Mouse (Mus musculus) skeletal muscle tissue, adult 2 months (tissue): ENCODE results near the gene Mgarp.
"Not testable (repeated sequence)": the region's sequence is repeated elsewhere in the genome, so short reads cannot be mapped to it uniquely, and the experiment has no call there.

ENCODE experiments used
- DNase-seq: peaks from one replicate; pipeline ENCODE4 v3.0.0-alpha.2; 2012; ENCODE audit warnings: low read depth, low spot score

The Mgarp gene

DNA sequence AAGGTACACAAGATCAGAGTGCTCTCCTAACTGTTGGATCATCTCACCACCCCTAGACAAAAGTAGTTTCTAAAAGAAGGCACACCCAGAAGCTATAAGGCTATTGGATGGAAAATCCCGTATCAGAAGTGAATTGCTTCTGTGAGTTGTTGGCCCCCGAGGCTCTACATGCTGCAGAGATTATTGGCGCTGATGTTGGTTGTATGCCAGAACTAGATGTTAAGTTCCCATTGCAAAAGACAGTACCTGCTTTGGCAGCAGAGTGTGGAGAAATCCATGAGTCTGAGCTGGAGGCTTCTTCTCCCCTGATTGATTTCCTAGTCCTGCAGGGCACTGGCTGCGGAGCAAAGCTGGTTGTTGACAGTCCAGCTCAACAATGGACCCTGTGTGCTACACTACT lies 28.5 kb downstream of the Mgarp start:
- no peak for DNase-seq

DNA sequence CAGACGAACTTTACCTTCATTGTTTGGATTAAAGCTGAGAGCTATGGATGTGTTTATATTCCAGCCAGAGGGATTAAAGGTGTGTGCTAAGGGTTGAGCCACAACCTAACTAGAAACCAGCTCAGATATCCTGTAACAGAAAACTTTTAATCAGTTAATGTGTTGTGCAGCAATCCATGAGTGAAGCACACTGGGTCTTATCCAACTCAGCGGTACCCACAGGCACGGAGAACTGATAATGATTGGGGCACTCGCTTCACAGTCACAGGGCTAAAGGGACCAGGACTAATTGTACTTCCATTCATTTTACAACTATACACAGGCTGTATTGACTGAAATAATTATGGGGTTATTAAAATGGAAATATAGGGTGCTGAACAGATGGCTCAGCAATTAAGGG lies 29.6 kb downstream of the Mgarp start:
- DNase-seq, result no peak

DNA sequence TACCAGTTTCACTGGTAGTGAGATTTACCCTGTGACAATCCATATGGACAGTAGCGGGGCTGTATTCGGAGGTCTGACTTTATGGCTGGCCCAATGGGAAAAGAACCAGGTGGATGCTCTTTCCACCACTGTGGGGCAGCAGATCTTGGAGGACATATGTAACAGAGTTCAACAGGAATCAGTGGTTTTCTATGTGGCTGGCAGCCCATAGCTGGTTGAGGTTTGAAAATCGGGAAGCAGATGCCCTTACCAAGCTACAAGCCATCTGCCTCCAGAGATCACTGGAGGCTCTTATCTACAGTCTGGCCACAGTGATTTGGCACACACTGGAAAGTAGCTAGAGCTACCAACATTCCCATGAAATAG lies 31.0 kb downstream of the Mgarp start:
- DNase-seq, result no peak

DNA sequence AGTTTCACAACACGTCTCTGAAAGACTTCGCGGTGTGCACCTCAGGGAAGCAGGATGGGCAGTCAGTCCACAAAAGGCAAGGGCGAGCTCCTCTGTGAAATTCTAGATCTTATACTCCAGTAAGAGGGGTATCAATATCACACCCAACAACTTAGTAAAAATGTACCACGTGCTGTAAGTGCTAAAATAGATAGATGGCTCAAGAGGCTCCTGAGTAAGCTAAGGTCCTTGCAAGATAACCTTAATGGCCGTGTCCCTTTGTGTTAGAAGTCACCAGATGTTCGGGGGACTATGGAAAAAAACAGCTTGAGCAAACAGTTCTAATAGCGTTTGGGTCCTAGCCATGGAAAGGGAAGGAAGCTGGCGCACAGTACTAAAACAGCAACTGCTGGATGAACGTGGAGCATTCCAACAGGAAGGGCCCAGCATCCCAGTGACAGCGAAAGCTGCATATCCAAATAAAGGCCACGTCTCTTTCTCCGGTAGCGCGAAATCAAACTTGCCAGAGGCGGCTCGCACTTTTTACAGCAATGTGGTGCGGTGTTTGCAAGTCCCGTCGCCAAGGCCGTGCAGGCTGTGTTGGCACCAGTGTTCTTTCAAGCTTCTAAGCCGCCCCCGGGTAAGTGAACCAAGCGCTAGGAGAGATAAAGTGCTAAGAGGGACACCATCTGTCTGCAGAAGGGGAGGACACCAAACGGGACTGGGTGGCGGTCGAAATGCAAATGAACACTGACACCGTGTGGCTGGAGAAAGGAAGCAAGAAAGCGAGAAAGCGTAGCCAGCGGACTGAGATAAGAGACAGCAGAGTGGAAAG lies 31.6 kb downstream of the Mgarp start:
- DNase-seq, result peak; percentile 75

DNA sequence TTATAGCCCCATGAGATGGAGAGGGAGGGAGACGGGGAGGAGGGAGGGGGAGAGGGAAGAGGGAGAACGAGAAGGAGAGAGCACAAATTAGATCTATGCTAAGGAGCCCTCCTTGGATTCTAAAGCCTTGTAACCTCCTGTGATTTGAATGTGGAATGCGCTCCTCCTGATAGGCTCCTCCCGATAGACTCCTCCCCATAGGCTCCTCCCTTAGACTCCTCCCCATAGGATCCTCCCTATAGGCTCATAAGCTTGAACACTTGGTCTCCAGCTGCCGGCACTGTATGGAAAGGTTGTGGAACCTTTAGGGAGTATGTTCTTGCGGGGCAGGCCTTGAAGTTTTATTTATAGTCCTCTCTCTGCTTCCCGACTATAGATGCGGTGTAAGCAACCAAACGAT lies 35.5 kb downstream of the Mgarp start:
- DNase-seq, result no peak

DNA sequence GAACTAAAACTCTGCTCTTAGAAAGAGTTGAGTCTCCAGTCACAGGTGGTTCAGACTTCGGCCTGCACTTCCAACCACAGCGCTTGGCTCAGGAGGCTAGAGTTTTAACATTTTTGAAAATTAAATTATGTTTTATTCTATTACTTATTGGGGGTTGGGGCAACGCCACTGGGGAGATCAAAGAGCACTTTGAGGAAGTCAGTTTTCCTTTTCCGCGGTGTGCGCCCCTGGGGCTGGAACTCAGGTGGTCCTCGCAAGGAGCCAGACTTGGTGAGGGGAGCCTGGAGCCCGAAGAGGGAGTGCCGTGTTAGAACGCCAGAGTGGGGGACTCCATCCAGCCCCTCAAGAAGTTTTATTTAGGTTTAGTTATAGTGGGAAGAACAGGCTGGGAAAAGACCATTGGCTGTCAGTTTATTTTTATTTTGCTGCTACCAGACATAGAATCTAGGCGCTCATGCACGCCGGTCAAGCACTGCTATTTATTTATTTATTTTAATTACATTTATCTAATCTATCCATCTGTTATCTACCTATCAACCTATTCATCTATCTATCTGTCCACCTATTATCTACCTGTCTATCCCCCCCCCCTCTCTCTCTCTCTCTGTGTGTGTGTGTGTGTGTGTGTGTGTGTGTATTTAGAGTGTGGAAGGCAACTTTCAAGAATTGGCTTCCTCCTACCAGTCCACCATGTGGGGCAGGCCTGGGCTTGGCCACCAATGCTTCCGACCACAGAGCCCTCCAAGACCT lies 36.8 kb downstream of the Mgarp start:
- no peak for DNase-seq

DNA sequence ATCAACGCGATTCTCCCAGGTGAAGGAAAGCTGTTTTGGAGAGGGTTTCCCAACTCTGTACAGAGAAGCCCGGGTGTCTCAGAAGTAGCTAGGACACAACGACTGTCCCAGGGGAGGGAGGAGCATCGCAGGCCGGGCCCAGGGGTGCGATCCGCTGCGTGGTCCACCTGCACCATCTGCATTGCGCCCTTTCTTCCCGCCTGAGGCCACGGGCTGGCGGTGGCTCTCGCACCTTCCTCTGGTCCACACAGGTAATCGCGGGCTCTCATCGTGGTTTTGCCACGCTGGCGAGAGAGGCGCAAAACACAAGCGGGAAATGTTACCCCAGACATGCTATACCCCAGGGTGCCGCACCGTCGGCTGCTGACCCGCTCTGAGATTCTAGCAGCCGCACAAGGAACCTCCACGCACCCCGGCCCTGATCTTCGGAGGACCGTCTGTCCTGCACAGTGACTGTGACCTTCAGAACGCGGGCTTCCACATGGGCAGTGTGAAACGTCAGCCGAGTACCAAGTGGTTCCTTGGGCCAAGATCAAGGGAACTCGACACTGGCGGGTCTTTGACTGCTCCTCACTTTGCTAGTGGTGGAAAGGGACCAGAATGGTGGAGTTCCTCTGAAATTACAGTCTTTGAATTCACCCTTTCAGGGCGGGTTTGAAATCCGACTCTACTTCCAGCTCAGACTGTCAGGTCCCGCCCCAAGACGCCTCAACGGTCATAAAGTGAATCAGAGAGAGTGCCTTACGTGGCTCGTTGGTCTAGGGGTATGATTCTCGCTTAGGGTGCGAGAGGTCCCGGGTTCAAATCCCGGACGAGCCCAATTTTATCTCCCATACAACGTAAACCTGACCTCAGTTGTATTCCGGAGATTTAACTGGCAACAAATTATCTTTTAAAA lies 37.6 kb downstream of the Mgarp start:
- peak; percentile 58 for DNase-seq

DNA sequence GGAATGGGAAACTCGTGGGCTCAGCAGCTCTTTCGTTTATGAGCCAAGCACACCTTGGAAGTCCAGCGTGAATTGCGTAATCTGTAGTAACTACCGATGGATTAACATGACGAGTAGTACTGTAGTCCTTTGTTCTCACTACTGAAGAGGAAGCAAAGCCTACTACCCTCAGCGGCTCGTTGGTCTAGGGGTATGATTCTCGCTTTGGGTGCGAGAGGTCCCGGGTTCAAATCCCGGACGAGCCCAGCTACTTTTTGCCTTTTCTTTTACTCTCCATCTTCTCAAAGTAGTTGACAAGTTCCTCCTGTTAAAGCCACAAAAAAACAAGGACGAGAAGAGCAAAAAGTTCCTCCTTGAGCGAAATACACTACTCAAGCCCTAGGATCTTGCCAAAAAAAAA lies 38.4 kb downstream of the Mgarp start:
- peak; percentile 57 for DNase-seq

DNA sequence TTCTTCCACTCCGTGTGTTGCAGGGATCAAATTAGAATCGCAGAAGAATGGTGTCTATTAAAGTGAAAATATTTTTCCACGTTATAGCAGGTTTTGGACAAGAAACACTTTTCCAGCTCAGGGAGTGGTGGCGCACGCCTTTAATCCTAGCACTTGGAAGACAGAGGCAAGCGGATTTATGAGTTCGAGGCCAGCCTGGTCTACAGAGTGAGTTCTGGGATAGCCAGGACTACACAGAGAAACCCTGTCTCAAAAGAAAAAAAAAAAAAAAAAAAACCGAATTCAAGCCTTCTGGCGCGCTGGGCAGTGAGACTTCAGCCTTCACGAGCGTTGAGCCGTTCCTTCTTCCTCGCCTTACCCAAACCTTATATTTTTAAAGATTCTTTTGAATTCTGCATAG lies 38.9 kb downstream of the Mgarp start:
- DNase-seq, result no peak

DNA sequence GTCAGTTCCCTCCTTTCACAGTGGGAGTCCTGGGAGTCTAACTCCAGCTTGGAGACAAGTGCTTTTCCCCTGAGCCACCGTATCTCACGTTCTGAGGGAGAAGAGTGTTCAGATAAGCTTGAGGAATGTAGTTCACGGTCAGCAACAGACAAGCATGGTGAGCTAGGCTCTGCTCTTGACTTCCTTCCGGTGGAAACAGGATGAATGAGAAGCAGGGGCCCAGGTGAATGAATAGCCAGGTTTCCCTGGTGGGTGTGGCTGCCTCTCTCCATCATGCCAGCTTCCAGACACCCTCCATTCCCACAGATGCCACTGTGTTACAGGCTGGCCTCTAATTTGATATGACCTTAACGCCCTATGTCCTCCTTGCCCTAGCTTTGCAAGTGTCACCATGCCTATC lies 39.5 kb downstream of the Mgarp start:
- DNase-seq, result no peak

DNA sequence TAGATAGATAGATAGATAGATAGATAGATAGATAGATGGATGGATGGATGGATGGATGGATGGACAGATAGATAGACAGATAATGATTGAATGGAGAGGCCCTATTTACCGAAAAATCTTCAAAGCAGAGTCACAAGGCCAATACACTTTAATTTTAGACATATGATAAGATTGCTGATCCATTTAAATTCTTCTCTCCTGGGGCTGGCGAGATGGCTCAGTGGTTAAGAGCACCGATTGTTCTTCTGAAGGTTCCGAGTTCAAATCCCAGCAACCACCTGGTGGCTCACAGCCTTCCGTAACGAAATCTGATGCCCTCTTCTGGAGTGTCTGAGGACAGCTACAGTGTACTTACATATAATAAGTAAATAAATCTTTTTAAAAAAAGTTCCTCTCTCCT lies 41.6 kb downstream of the Mgarp start:
- not testable (repeated sequence) for DNase-seq

DNA sequence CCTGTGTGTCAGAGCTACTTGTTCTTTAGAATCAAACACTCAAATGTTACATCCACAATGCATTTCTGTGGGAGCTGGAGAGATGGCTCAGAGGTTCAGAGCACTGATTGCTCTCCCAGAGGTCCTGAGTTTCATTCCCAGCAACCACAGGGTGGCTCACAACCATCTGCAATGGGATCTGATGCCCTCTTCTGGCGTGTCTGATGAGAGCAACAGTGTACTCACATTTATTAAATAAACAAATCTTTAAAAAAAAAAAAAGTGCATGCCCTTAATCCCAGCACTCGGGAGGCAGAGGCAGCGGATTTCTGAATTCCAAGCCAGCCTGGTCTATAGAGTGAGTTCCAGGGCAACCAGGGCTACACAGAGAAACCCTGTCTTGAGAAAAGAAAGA lies 42.5 kb downstream of the Mgarp start:
- DNase-seq, result no peak

DNA sequence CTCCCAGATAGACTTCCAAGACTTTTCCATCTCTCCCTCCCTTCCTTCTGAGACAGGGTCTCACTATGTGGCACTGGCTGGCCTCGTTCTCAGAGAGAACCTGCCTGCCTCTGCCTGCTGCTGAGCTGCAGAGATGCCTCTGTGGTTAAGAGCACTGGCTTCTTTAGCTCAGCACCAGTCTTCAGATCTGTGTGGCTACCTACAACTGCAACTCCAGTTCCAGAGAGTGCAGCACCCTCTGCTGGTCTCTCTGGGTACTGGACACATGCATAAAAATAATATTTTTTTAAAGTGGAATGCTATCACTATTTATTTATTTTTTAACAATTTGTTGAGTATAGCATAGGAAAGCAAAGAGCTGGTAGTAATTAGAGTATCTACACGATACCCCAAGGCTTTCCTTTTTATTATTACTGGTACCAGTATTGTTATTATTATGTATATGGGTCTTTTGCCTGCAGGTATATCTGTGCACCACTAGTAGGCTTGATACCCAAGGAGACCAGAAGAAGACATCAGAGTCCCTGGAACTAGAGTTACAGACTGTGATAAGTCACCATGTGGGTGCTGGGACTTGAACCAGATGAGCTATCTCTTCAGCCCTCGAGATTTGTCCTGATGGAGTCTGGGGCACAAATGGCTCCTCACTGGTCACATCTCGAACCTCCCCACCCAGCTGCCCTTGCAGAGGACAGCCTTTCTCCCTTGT lies 43.1 kb downstream of the Mgarp start:
- peak; percentile 48 for DNase-seq

DNA sequence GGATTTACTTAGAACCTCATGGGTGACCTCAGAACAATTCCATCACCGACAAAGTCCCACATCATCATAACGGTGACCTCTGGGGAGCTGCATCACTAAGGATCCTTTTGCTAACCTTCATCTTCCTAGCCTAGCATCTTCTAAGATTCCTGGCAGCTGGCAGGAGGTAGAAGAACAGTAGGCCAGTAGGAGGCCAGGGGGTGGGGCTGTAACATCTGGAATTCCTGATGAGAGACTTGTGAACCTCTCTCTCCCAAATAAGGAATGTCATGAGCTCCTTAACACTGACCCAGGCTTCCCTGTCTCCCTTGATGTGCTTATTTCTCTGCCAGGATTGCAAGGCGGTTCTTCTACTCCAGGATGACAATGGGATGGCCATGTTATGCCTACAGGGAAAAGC lies 45.7 kb downstream of the Mgarp start:
- DNase-seq, result no peak

DNA sequence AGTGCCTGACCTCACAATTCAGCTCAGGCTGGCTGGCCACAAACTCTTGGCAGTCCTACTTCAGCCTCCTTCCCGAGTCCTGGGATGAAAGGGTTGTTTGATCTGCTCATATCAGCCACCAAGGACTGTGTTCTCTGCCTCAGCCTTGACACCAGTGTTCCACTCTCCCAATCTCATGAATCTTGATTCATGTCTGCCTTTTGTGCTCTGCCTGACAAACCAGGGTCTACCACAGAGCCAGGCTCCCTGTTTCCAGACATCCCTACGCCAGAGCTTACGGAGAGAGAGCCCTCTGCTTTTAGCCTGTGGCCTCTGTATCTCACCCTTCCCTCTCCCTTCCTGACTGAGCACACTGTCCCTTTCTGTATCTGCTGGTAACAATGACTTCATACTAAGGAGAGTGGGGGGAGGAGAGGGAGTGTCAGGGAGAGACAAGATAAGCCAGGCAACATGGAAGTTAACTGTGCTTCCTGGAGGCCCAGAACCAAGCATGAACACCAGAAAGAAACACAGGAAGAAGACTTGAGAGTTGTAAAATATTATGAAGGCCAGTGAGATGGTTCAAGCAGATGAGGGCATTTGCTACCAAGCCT lies 47.8 kb downstream of the Mgarp start:
- no peak for DNase-seq

DNA sequence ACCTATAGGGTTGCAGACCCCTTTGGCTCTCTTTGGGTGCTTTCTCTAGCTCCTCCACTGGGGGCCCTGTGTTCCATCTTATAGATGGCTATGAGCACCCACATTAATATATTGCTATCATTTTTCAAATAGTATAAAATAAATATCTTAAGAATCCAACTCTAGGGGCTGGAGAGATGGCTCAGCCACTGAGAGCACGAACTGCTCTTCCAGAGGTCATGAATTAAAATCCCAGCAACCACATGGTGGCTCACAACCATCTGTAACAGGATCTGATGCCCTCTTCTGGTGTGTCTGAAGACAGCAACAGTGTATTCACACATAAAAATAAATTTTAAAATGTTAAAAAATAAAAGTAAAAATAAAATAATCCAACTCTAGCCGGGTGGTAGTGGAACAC lies 51.5 kb downstream of the Mgarp start:
- not testable (repeated sequence) for DNase-seq

DNA sequence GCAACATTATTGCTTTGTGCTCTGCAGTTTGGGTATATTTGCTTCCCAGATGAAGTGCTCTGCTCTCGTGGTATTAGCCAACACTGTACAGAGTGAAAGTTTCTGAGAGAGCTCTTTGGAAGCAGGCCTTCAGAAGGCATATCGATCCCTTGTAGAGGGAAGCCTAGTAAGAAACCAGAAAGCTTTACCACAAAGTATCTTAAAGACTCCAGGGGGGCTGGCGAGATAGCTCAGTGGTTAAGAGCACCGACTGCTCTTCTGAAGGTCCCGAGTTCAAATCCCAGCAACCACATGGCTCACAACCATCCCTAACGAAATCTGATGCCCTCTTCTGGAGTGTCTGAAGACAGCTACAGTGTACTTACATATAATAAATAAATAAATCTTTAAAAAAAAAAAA lies 52.4 kb downstream of the Mgarp start:
- DNase-seq, result not testable (repeated sequence)

DNA sequence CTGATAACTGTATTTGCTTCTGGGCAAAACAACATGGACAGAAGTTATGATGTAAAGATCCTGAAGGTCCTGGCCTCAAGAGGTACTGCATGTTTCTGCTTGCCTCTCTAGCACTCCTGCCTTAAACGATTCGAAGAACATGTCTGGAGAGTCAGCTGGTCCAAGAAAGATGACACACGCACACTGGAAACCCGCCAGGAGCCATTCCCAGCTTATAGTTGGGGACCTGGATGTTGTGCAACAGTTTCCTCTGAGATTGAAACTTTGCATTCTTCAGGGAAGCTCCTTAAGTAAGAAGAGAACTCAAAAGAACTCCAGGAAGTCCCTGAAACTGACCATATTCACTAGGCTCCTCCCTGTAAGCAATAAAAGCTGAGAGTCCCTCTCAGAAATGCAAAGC lies 53.3 kb downstream of the Mgarp start:
- DNase-seq, result no peak

DNA sequence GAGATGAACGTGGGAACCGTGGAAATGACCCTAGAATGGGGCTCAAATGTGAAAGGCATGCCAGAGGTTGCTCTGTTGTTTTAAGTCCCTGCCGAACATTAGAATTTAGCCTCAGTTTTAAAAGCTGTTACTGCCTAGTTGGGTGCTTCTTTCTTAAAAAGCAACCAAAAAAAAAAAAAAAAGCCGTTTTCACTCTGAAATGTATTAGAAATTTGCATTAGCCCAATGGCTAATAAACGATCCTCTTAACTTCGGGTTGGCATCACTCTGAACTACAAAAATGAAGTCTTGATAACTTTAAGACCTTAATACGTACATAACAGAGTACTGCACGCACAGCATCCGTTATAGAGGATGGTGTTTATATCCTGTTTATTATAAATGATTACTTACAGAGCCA lies 54.4 kb downstream of the Mgarp start:
- no peak for DNase-seq

DNA sequence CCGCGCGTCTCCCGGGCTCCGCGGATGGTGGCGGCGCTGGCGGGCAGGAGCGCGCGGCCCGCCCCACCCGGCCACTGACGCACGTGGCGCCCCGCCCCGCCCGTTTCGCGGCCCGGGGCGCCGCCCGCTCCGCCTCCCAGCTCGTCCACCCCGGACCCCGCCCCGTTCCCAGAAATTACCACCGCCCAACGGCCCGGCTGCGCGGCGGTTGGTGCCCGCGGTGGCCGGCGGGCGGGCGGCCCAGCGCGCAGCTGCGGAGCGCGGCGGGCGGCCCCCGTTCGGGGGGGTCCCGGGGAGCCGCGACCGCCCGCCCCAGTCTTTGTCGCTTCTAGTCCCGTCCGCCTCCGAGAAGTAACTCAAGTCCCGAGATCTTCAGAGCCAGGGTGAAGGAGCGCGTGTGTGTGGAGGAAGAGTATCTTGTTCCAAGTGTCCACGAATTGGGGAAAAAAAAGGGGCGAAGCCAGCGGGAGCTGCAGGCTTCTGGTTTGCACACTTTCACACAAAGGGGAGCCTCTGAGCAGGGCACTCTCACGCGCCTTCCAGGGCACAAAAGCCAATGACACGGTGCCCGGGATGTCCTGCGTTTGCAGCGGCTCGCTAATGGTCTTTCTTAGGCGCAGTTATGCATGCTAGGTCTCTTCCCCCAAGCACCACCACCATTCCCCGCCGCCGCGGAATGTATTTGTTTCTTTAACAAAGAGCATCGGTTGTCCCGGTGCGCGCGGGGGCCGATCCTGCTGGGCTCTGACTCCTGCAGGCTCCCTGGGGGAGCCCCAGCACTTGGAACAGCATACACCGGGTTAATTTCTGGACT lies 55.1 kb downstream of the Mgarp start:
- peak; percentile 85 for DNase-seq
